Mouse (Mus musculus) limb, embryonic 12.5 days (tissue): ENCODE data around the gene Slc36a4. TPM values are rescaled to one million over a fixed set of nuclear protein-coding genes. Genes with fewer than 3 reads are reported as not detected.
A peak's percentile ranks its signal among the peaks of the same experiment; 100 is the strongest.

Source experiments
- ATAC-seq: fragments of 200-750 bp; cut with Nextera tagmentation; 2 replicates; pipeline ENCODE4 v1.8.0; 2017; ENCODE audit warnings: low read depth, moderate TSS enrichment; ENCODE audit not compliant: insufficient number of reproducible peaks, insufficient read depth, low FRiP score, low TSS enrichment
- H3K27ac ChIP-seq: fragments of 300-500 bp; sonication (generic); 2 replicates; pipeline ENCODE4 v1.5.1; 2016; ENCODE audit warnings: mild to moderate bottlenecking, moderate library complexity
- H3K27me3 ChIP-seq: fragments of 300-500 bp; sonication (generic); 2 replicates; pipeline ENCODE4 v1.6.1; 2016; ENCODE audit warnings: mild to moderate bottlenecking, moderate library complexity
- H3K36me3 ChIP-seq: fragments of 300-500 bp; sonication (generic); 2 replicates; pipeline ENCODE4 v1.6.1; 2016; ENCODE audit warnings: mild to moderate bottlenecking, moderate library complexity
- H3K4me1 ChIP-seq: fragments of 300-500 bp; sonication (generic); replicated peaks from 2 replicates; pipeline ENCODE4 v1.6.1; 2016
- H3K4me2 ChIP-seq: fragments of 300-500 bp; sonication (generic); 2 replicates; pipeline ENCODE4 v1.6.1; 2016; ENCODE audit warnings: mild to moderate bottlenecking, moderate library complexity
- H3K4me3 ChIP-seq: fragments of 300-500 bp; sonication (generic); replicated peaks from 2 replicates; pipeline ENCODE4 v1.5.1; 2016; ENCODE audit warnings: mild to moderate bottlenecking
- H3K9ac ChIP-seq: fragments of 300-500 bp; sonication (generic); replicated peaks from 2 replicates; pipeline ENCODE4 v1.6.1; 2016; ENCODE audit warnings: mild to moderate bottlenecking, moderate library complexity
- H3K9me3 ChIP-seq: fragments of 300-500 bp; sonication (generic); 2 replicates; pipeline ENCODE4 v1.6.1; 2016; ENCODE audit warnings: mild to moderate bottlenecking, moderate library complexity
- WGBS: fragments of 180-500 bp; shearing (Covaris S2); methylation state at CpG from one replicate; pipeline ENCODE4 v1.1.7; 2016; 5-methylcytosine and 5-hydroxymethylcytosine counted together
- polyA plus RNA-seq: library from polyadenylated mRNA; unstranded; fragments of >200 nt; fragmentation: Nextera tagmentation; extraction: Ambion mirVana; gene quantifications from 2 replicates; pipeline ENCODE4 v1.2.1, GENCODE M21; 2016

Slc36a4 gene
- polyA plus RNA-seq, 1 experiment from 2014 or later: 24.6 TPM

- 94% methylated on average over 8 of the region's 8 CpGs for WGBS
- H3K4me1 ChIP-seq: no peaks in the 10 kb centered on the region
These were observed 17.6 kb downstream of the Slc36a4 start for GRCm38 (mm10) chr9:15727168-15727567.

GRCm38 (mm10) chr9:15731758-15732748 lies 22.5 kb downstream of the Slc36a4 start:
- H3K27ac ChIP-seq: no peak overlapping the region
- H3K4me2 ChIP-seq: no peak overlapping the region
- no peak for ATAC-seq
- no peak overlapping the region for H3K4me3 ChIP-seq
- peaks cover 95% of the 10 kb centered on the region for H3K36me3 ChIP-seq
- no peaks in the 10 kb centered on the region for H3K4me1 ChIP-seq
- no peaks in the 10 kb centered on the region for H3K9me3 ChIP-seq
- 86% methylated on average over 13 of the region's 13 CpGs for WGBS
- H3K27me3 ChIP-seq: no peaks in the 10 kb centered on the region
- H3K9ac ChIP-seq: no peak overlapping the region

More at GRCm38 (mm10) chr9:15727168-15727567, 17.6 kb downstream of the Slc36a4 start:
- ATAC-seq: no peak
- Histone ChIP-seq H3K27ac (no peak overlapping the region), H3K9ac (no peak overlapping the region), H3K9me3 (no peaks in the 10 kb centered on the region), H3K4me3 (no peak overlapping the region), H3K27me3 (no peaks in the 10 kb centered on the region), H3K4me2 (no peak overlapping the region), H3K36me3 (peaks cover 99% of the 10 kb centered on the region)

DNA sequence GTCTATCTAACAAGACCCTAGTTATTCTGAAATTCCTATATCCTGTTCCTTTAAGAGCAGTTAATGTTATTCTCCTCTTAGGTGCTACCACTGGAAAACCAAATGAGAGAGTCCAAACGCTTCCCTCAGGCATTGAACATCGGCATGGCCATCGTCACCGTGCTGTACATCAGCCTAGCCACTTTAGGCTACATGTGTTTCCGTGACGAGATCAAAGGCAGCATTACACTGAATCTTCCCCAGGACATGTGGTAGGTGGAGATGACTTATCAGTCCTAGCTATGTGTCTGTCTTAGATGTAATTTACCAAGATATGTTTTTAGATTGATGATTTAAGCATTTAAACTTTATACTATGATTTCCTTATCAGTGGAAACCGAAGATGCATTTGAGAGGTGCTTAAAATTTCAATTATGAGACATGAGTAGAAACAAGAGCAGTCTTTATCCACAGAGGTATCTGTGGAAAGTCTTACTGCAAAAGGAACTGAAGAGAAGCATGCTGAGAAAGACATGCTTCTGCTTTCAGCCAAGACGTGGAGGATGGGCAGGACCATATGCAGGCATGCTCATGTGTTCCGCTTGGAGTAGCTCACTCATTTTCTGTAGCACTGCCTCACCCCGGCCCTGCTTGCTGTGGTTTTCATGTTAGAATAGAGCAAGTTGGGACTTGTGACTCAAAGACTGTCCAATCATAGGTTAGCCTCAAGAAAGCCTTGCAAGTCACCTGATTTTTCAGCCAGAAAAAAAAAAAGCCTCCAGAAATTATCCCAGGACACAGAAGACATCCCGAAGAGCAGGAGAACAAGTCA lies 24.7 kb downstream of the Slc36a4 start:
- Histone ChIP-seq H3K27me3 (no peaks in the 10 kb centered on the region), H3K36me3 (peaks cover 95% of the 10 kb centered on the region), H3K4me3 (no peak overlapping the region), H3K9ac (no peak overlapping the region), H3K4me1 (no peaks in the 10 kb centered on the region), H3K4me2 (no peak overlapping the region), H3K9me3 (no peaks in the 10 kb centered on the region), H3K27ac (no peak overlapping the region)
- no peak for ATAC-seq
- 87% methylated on average over 11 of the region's 11 CpGs for WGBS

DNA sequence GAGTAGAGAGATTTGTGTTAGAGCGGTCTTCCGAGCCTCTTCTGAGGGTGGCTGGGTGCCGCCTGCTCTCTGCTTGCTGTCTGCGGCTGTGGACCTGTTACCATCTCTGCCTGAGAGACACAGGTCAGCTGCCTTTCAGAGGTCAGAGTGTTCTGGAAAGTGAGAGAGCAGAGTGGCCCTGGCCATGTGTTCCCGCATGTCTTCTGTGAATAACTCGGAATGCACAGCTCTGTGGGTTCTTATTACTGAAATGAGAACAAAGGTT lies 25.3 kb downstream of the Slc36a4 start:
- no peak overlapping the region for H3K4me3 ChIP-seq
- no peak overlapping the region for H3K4me2 ChIP-seq
- H3K4me1 ChIP-seq: no peaks in the 10 kb centered on the region
- H3K27ac ChIP-seq: no peak overlapping the region
- no peaks in the 10 kb centered on the region for H3K27me3 ChIP-seq
- no peak overlapping the region for H3K9ac ChIP-seq
- 89% methylated on average over 6 of the region's 6 CpGs for WGBS
- peaks cover 96% of the 10 kb centered on the region for H3K36me3 ChIP-seq
- ATAC-seq: no peak
- H3K9me3 ChIP-seq: no peaks in the 10 kb centered on the region

- H3K36me3 ChIP-seq: peaks cover 79% of the 10 kb centered on the region
- no peak overlapping the region for H3K4me3 ChIP-seq
- WGBS: 91% methylated on average over 2 of the region's 2 CpGs
These were observed 28.0 kb downstream of the Slc36a4 start for GRCm38 (mm10) chr9:15737522-15737921.

DNA sequence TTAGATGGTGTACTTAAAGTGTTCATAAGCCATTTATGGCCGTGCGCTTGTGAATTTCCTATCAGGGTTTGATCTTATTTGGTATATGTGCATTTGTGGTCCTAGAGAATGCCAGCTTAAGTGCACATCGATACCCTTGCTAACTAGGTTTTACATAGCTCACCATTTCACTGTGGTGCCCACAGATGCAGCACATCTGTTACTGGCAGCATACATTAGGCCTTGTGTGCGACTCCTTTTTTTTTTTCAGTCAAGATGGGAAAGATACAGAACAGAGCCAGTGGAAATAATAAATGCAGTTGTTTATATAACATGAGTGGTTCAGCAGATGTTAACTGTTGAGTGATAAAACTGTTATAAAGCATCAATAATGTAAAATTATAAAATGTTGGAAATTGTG lies 31.9 kb downstream of the Slc36a4 start:
- H3K4me1 ChIP-seq: 0 out of 2 replicates have a peak, but pooled peaks cover 4% of the 10 kb centered on the region
- H3K4me2 ChIP-seq: no peak overlapping the region
- 0 out of 2 replicates have a peak overlapping the region, but pooled peaks have one; percentile 35 for H3K27ac ChIP-seq
- H3K4me3 ChIP-seq: no peak overlapping the region
- peaks cover 44% of the 10 kb centered on the region for H3K36me3 ChIP-seq
- no peak overlapping the region for H3K9ac ChIP-seq
- no peak for ATAC-seq
- no peaks in the 10 kb centered on the region for H3K27me3 ChIP-seq
- H3K9me3 ChIP-seq: no peaks in the 10 kb centered on the region
- 91% methylated on average over 4 of the region's 4 CpGs for WGBS

More at GRCm38 (mm10) chr9:15737522-15737921, 28.0 kb downstream of the Slc36a4 start:
- H3K9ac ChIP-seq: no peak overlapping the region
- no peak overlapping the region for H3K4me2 ChIP-seq
- H3K4me1 ChIP-seq: no peaks in the 10 kb centered on the region
- no peak overlapping the region for H3K27ac ChIP-seq
- no peaks in the 10 kb centered on the region for H3K9me3 ChIP-seq
- no peak for ATAC-seq
- no peaks in the 10 kb centered on the region for H3K27me3 ChIP-seq

- Histone ChIP-seq H3K36me3 (peaks cover 39% of the 10 kb centered on the region), H3K27ac (no peak overlapping the region), H3K9me3 (no peaks in the 10 kb centered on the region), H3K4me3 (no peak overlapping the region), H3K4me1 (0 out of 2 replicates have a peak, but pooled peaks cover 4% of the 10 kb centered on the region), H3K4me2 (no peak overlapping the region), H3K9ac (no peak overlapping the region), H3K27me3 (no peaks in the 10 kb centered on the region)
- WGBS: 57% methylated on average over 6 of the region's 6 CpGs
- no peak for ATAC-seq
These were observed 32.4 kb downstream of the Slc36a4 start for GRCm38 (mm10) chr9:15741931-15742330.

DNA sequence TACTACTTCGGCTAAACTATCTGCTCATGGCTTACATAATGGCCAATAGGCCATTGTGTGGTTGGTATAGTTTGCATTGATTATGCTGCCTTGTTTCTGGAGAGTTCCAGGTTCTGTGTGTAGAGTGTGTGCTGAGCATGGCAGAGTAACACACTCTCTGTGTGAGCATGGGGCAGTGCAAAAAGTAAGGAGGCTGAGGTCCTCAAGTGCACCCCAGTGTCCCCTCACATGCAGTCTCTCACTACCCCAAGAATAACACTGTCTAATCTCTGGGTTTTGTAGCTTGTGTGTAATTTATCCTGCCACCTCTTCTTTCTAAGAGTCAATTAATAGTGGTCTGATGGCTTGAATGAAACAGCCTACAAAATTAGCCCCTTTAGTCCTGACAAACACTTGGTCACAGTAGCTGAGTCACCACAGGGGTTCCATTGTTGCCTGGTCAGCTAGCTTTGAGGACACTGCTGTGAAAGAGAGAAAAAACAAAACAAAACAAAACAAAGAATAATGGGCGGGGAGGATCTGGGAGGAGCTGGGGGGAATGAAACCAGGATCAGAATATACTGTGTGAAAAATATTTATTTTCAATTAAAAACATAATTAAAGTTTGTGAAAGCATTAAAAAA lies 36.6 kb downstream of the Slc36a4 start:
- Histone ChIP-seq H3K27ac (no peak overlapping the region), H3K4me3 (no peak overlapping the region), H3K4me1 (0 out of 2 replicates have a peak, but pooled peaks cover 4% of the 10 kb centered on the region), H3K27me3 (no peaks in the 10 kb centered on the region), H3K4me2 (no peak overlapping the region), H3K9me3 (no peaks in the 10 kb centered on the region), H3K36me3 (no peaks in the 10 kb centered on the region), H3K9ac (no peak overlapping the region)
- WGBS: 77% methylated on average over 2 of the region's 2 CpGs
- no peak for ATAC-seq

DNA sequence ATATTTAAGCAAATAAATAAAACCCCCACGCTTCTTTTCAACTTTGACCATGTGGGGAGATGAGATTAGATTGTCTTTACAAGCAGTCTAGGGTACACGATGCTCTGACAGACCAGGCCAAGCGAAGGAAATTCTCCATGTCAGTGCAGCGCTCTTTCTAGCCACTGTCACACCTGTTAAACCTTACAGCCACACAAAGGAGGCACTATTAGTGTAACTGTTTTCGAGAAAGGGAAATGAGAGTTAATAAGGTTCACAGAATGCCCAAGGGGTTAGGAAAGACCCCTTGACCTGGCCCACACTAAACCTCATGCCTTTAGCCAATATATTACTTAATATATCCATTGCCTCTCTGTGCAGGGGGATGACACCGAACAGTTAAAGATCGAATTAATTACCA lies 37.1 kb downstream of the Slc36a4 start:
- no peak overlapping the region for H3K27ac ChIP-seq
- no peaks in the 10 kb centered on the region for H3K9me3 ChIP-seq
- H3K27me3 ChIP-seq: no peaks in the 10 kb centered on the region
- 0 out of 2 replicates have a peak, but pooled peaks cover 4% of the 10 kb centered on the region for H3K4me1 ChIP-seq
- H3K9ac ChIP-seq: no peak overlapping the region
- no peak overlapping the region for H3K4me3 ChIP-seq
- ATAC-seq: no peak
- 35% methylated on average over 7 of the region's 7 CpGs for whole genome bisulfite sequencing
- H3K36me3 ChIP-seq: no peaks in the 10 kb centered on the region
- no peak overlapping the region for H3K4me2 ChIP-seq

- no peak for ATAC-seq
- Histone ChIP-seq H3K4me3 (no peak overlapping the region), H3K27me3 (no peaks in the 10 kb centered on the region), H3K4me2 (no peak overlapping the region), H3K36me3 (no peaks in the 10 kb centered on the region), H3K9me3 (no peaks in the 10 kb centered on the region), H3K9ac (no peak overlapping the region), H3K4me1 (0 out of 2 replicates have a peak, but pooled peaks cover 4% of the 10 kb centered on the region), H3K27ac (no peak overlapping the region)
- 70% methylated on average over 5 of the region's 5 CpGs for WGBS
These were observed 38.8 kb downstream of the Slc36a4 start for GRCm38 (mm10) chr9:15748383-15748782.

- Histone ChIP-seq H3K27me3 (no peaks in the 10 kb centered on the region), H3K4me2 (no peak overlapping the region), H3K4me1 (no peaks in the 10 kb centered on the region), H3K9ac (no peak overlapping the region), H3K9me3 (0 out of 2 replicates have a peak, but pooled peaks cover 7% of the 10 kb centered on the region), H3K36me3 (no peaks in the 10 kb centered on the region), H3K4me3 (no peak overlapping the region), H3K27ac (no peak overlapping the region)
- ATAC-seq: no peak
These were observed 49.8 kb downstream of the Slc36a4 start for GRCm38 (mm10) chr9:15759318-15759717.
